Mouse (Mus musculus): ENCODE data around the gene Nudt5. TPM values are rescaled to one million over a fixed set of nuclear protein-coding genes. Genes with fewer than 3 reads are reported as not detected.
A peak's percentile ranks its signal among the peaks of the same experiment; 100 is the strongest.

Nudt5 gene
- polyA plus RNA-seq, 1 experiment from 2014 or later: 59.8 TPM

DNA sequence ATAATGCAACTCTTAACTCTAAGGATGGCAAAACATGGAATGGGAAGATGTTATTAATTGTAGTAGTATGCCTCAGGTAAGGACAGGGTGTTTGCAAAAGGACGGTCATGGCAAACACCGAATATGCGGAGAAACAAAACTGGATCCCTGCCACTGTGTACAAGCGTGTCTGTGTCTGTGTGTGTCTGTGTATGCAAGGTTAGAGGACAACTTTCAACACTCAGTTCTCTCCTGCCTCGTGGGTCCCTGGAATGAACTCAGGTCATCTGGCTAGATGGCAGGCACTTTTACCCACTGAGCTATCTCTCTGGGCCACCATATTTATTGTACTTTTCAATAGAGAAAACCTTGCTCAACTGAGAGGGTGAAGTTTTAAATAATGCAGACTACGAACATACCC is 22.4 kb upstream of the Nudt5 start:
- Histone ChIP-seq H3K4me3 (no peak overlapping the region), H3K9me3 (no peaks in the 10 kb centered on the region), H3K36me3 (peaks cover 76% of the 10 kb centered on the region), H3K27ac (replicated peaks) (no peak overlapping the region), H3K4me2 (no peak overlapping the region), H3K27me3 (replicated peaks) (no peaks in the 10 kb centered on the region), H3K9ac (no peak overlapping the region), H3K4me1 (no peaks in the 10 kb centered on the region)
- WGBS: 92% methylated on average over 6 of the region's 6 CpGs
- no peak for ATAC-seq (ENCODE audit: extremely low read depth, insufficient number of reproducible peaks, low FRiP score, low TSS enrichment)

DNA sequence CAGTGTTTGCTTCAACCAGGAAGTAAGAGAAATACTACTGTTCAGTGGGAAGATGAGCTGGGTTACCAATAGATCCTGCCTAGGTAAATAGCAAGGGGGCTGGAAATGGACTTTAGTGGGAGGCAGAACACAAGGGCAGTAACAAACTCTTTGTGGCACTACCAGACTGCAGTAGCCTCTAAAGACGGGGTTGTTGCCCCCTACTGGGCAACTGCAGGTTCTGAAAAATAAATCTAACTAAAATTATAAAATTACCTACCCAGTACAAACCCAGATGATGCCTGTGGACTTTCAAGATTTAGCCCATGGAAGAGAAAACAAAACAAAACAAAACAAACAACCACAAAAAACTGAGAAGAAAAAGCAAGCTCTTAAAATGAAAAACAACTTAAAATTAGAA is 20.6 kb upstream of the Nudt5 start:
- no peak overlapping the region for H3K27ac ChIP-seq (replicated peaks)
- 22% methylated on average over 1 of the region's 1 CpGs for WGBS
- no peaks in the 10 kb centered on the region for H3K9me3 ChIP-seq
- H3K4me1 ChIP-seq: no peaks in the 10 kb centered on the region
- ATAC-seq (ENCODE audit: extremely low read depth, insufficient number of reproducible peaks, low FRiP score, low TSS enrichment): no peak
- no peak overlapping the region for H3K4me3 ChIP-seq
- H3K9ac ChIP-seq: no peak overlapping the region
- H3K27me3 ChIP-seq (replicated peaks): no peaks in the 10 kb centered on the region
- H3K4me2 ChIP-seq: no peak overlapping the region
- H3K36me3 ChIP-seq: peaks cover 68% of the 10 kb centered on the region

DNA sequence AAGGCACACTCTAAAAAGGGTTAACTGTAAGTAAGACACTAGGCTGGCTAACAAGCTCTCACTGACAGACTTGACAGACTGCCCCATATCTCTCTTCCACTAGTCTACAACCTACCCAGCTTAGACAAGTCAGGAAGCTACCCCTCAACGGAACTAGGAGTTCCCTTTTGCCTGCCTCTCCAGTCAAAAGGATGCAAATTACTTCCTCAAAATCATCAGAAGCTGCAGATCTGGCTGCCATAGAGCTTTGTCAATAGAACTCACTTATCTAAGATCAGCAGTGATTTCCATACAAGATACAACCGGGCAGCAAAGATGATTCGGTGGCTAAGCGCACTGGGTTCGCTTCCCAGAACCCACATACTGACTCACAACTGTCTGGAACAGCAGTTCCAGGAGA is 20.1 kb upstream of the Nudt5 start:
- no peak overlapping the region for H3K4me2 ChIP-seq
- no peak overlapping the region for H3K4me3 ChIP-seq
- no peaks in the 10 kb centered on the region for H3K4me1 ChIP-seq
- H3K9me3 ChIP-seq: no peaks in the 10 kb centered on the region
- no peak overlapping the region for H3K9ac ChIP-seq
- no peak for ATAC-seq (ENCODE audit: extremely low read depth, insufficient number of reproducible peaks, low FRiP score, low TSS enrichment)
- H3K36me3 ChIP-seq: peaks cover 63% of the 10 kb centered on the region
- WGBS: 74% methylated on average over 5 of the region's 5 CpGs
- no peak overlapping the region for H3K27ac ChIP-seq (replicated peaks)
- H3K27me3 ChIP-seq (replicated peaks): no peaks in the 10 kb centered on the region

DNA sequence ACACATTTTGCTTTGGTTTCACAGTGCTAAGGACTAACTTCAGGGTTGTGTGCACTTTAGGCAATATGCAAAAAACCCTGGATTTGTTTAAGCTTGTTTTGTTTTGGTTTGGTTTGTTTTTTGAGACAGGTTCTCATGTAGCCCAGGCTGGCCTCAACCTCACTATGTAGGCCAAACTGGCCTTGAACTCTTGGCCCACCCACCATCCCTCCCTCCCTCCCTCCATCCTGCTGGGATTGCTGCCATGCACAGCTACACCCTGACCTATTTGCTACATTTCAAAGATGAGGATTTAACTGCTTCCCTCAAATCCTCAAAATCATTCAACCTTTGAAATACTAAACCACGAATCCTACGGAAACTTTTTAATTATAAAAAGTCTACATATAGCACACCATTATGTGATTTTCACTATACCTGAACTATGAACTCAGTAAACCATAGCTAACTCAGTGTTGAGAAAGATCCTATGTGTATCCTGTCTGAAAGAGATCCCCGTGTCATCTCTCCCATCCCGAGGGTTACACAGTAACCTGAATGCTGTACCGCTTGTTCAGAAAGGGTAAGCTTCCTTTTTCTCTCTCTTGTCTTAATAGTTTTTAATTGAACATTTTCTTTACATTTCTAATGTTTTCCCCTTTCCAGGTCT is 19.4 kb upstream of the Nudt5 start:
- Histone ChIP-seq H3K36me3 (peaks cover 62% of the 10 kb centered on the region), H3K27ac (replicated peaks) (no peak overlapping the region), H3K4me3 (no peak overlapping the region), H3K27me3 (replicated peaks) (no peaks in the 10 kb centered on the region), H3K4me2 (no peak overlapping the region), H3K9me3 (no peaks in the 10 kb centered on the region), H3K4me1 (no peaks in the 10 kb centered on the region), H3K9ac (no peak overlapping the region)
- 91% methylated on average over 5 of the region's 5 CpGs for WGBS
- ATAC-seq (ENCODE audit: extremely low read depth, insufficient number of reproducible peaks, low FRiP score, low TSS enrichment): no peak

DNA sequence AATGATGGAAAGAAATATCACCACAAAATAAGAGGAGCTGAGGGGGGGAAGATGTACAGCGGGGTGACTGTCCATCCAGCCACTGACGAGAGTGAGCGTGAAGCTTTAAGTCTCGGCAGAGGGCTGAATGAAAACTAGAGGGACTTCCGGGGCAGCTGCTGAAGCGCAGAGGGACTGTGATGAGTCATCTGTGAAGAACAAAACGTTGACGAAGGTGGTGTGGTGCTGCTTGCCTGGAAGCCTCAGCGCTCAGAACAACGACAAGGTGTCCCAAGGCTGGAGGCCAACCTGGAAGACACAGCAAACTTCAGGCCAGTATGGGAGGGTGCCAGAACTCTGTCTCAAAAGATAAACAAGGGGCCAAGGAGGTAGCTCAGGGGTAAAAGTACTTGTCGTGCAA is 4.0 kb upstream of the Nudt5 start:
- H3K36me3 ChIP-seq: peaks cover 59% of the 10 kb centered on the region
- no peak overlapping the region for H3K27ac ChIP-seq (replicated peaks)
- no peak for ATAC-seq (ENCODE audit: extremely low read depth, insufficient number of reproducible peaks, low FRiP score, low TSS enrichment)
- no peaks in the 10 kb centered on the region for H3K9me3 ChIP-seq
- H3K4me2 ChIP-seq: no peak overlapping the region
- 94% methylated on average over 11 of the region's 11 CpGs for WGBS
- H3K9ac ChIP-seq: no peak overlapping the region
- H3K4me3 ChIP-seq: no peak overlapping the region
- no peaks in the 10 kb centered on the region for H3K27me3 ChIP-seq (replicated peaks)
- peaks cover 5% of the 10 kb centered on the region for H3K4me1 ChIP-seq

DNA sequence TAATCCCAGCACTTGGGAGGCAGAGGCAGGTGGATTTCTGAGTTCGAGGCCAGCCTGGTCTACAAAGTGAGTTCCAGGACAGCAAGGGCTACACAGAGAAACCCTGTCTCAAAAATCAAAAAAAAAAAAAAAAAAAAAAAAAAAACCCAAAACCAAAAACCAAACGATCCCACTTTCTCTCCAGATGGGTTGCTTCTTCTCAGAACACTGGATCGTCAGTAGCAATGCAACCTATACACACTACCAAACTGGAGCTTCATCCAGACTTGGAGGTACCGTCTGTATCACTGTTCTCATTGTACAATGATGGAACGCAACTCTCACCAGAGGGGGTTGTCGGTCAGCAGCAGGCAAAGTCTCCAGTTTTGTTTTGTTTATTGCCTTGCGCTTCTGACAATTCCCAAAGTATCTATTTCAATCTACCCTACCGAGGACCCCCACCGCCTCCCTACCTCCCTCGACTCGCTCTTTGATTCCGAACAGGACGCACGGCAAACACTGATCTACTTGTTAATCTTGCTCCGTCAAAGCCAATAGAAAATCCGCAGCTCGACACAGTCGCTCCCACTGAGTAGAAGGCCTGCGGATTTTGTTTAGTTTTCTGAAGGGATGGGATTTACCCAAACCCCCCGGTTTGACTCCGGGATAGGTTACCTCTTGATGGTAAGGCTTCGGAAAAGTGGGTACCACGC is 492 bp upstream of the Nudt5 start:
- H3K4me2 ChIP-seq: peak overlapping the region; percentile 78
- H3K4me3 ChIP-seq: peak overlapping the region; percentile 89
- peak overlapping the region; percentile 93 for H3K9ac ChIP-seq
- peaks cover 17% of the 10 kb centered on the region for H3K4me1 ChIP-seq
- no peaks in the 10 kb centered on the region for H3K9me3 ChIP-seq
- peak overlapping the region; percentile 89 for H3K27ac ChIP-seq (replicated peaks)
- no peaks in the 10 kb centered on the region for H3K27me3 ChIP-seq (replicated peaks)
- H3K36me3 ChIP-seq: peaks cover 39% of the 10 kb centered on the region
- no peak for ATAC-seq (ENCODE audit: extremely low read depth, insufficient number of reproducible peaks, low FRiP score, low TSS enrichment)
- 4% methylated on average over 23 of the region's 23 CpGs for WGBS

DNA sequence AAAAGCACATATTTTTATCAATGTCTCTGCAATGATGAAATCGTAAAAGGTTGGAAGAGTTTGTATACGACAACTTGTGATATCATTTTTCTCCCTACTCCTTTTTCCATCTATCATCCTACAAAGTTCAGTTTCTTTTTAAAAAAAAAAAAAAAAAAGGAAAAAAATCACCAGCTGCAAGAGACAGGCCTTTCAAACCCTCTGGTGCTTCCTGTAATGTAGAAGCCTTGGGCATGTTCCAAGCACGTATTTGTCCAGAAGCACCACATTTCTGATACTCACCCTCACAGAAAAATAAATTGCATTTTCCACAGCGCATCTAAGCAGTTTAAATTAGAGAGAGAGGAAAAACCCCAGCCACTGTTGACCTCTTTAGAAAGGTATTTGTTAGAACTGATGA is 1.0 kb downstream of the Nudt5 start:
- no peak for ATAC-seq (ENCODE audit: extremely low read depth, insufficient number of reproducible peaks, low FRiP score, low TSS enrichment)
- Histone ChIP-seq H3K4me2 (peak overlapping the region; percentile 78), H3K36me3 (peaks cover 32% of the 10 kb centered on the region), H3K9me3 (no peaks in the 10 kb centered on the region), H3K27ac (replicated peaks) (no peak overlapping the region), H3K9ac (peak overlapping the region; percentile 93), H3K4me3 (peak overlapping the region; percentile 89), H3K4me1 (peaks cover 17% of the 10 kb centered on the region), H3K27me3 (replicated peaks) (no peaks in the 10 kb centered on the region)
- 22% methylated on average over 4 of the region's 4 CpGs for WGBS

DNA sequence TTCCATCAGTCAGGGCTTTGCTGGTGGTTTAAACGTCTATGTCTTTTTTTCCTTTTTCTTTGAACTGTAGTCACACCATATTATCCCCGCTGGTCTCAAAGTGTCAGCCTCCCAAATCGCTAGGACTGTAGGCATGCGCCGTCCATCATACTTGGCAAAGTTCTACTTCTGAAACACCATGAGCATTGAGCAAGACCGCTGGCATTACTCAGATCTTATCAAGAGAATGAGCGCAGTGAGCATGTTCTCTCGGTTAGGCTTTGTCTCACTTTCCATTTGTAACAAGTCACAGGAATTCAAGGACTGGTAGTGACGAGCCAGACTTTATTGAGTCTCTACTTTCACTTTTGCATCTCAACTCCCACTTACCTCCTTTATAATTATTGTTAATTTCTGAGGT is 6.3 kb downstream of the Nudt5 start:
- H3K4me1 ChIP-seq: peaks cover 9% of the 10 kb centered on the region
- no peaks in the 10 kb centered on the region for H3K9me3 ChIP-seq
- H3K4me3 ChIP-seq: no peak overlapping the region
- WGBS: 84% methylated on average over 9 of the region's 9 CpGs
- no peak for ATAC-seq (ENCODE audit: extremely low read depth, insufficient number of reproducible peaks, low FRiP score, low TSS enrichment)
- no peak overlapping the region for H3K9ac ChIP-seq
- H3K27ac ChIP-seq (replicated peaks): no peak overlapping the region
- H3K4me2 ChIP-seq: no peak overlapping the region
- peaks cover 42% of the 10 kb centered on the region for H3K36me3 ChIP-seq
- no peaks in the 10 kb centered on the region for H3K27me3 ChIP-seq (replicated peaks)

DNA sequence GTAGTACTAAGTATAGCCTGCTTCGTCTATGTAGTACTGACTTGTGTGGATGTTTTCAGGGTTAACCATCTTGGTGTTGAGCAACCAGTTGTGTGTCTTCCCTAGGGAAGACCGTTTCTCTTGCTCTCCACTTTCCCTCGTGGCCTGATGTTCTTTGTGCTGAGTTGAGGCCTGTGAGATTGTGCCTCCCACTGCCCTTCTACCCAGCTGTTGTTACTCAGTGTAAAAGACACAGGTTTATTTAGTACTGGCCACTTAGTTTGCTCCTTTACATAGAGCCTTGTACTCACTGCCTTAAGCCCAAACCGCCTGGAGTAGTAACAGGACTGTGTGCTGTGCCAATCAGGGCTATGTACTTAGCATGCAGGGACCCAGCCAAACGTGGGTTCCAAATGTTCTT is 7.0 kb downstream of the Nudt5 start:
- Histone ChIP-seq H3K27ac (replicated peaks) (no peak overlapping the region), H3K9me3 (no peaks in the 10 kb centered on the region), H3K9ac (no peak overlapping the region), H3K4me2 (no peak overlapping the region), H3K4me3 (no peak overlapping the region), H3K36me3 (peaks cover 46% of the 10 kb centered on the region), H3K4me1 (peaks cover 2% of the 10 kb centered on the region; the same call in 1 of the 2 replicates), H3K27me3 (replicated peaks) (no peaks in the 10 kb centered on the region)
- no peak for ATAC-seq (ENCODE audit: extremely low read depth, insufficient number of reproducible peaks, low FRiP score, low TSS enrichment)
- 71% methylated on average over 5 of the region's 5 CpGs for WGBS

DNA sequence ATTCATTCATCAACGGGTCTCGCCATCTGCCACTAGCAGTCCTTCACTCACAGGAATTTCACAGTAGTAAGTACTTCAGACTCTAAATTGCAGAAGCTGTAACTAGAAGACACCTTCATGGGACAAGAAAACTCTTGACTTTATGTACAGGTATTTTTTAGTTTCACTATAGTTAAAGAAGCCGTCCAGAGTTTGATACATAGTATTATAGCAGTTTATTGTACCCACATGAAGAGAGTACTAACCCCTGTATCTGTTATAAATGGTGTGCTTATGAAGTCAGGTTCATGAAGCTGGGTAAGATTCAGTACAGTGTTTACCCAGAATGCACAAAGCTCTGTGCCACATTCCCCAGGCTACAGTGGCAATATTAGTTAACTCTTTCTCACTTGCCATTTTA is 18.0 kb downstream of the Nudt5 start, which contains the start of gene Gm13199:
Gene Gm13199 (minus strand): TSS at position 101 of the 400 bp plus-strand sequence.
- ATAC-seq (ENCODE audit: extremely low read depth, insufficient number of reproducible peaks, low FRiP score, low TSS enrichment): no peak
- H3K27ac ChIP-seq (replicated peaks): no peak within 1 kb of the TSS
- 83% methylated on average over 3 of the region's 3 CpGs for WGBS
- H3K36me3 ChIP-seq: peaks cover 89% of the 10 kb centered on the region
- no peaks in the 10 kb centered on the region for H3K4me1 ChIP-seq
- no peaks in the 10 kb centered on the region for H3K27me3 ChIP-seq (replicated peaks)
- no peak within 1 kb of the TSS for H3K4me2 ChIP-seq
- H3K9me3 ChIP-seq: no peaks in the 10 kb centered on the region
- no peak within 1 kb of the TSS for H3K9ac ChIP-seq
- H3K4me3 ChIP-seq: no peak within 1 kb of the TSS

DNA sequence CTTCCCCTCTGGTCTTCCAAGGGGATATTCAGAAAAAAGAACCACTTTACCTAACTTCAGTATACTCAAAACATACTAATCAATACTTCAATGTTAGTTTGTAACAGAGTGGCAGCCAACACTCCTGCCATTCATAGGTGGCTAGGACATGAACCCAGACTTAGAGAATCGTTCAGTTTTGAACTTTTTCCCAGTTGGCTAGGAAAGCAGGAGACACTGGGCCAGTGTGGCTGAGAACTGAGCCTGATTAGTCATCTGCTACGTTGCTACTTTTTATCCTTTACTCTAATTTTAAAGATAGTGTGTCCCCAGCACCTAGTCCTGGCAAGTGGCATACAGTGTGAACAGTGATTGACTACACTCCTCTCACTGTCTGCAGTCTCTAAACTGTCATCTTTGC is 22.9 kb downstream of the Nudt5 start:
- ATAC-seq (ENCODE audit: extremely low read depth, insufficient number of reproducible peaks, low FRiP score, low TSS enrichment): no peak
- no peaks in the 10 kb centered on the region for H3K9me3 ChIP-seq
- H3K27me3 ChIP-seq (replicated peaks): no peaks in the 10 kb centered on the region
- H3K4me1 ChIP-seq: no peaks in the 10 kb centered on the region
- H3K9ac ChIP-seq: no peak overlapping the region
- no peak overlapping the region for H3K27ac ChIP-seq (replicated peaks)
- no peak overlapping the region for H3K4me2 ChIP-seq
- no peak overlapping the region for H3K4me3 ChIP-seq
- H3K36me3 ChIP-seq: peaks cover 88% of the 10 kb centered on the region
- 74% methylated on average over 2 of the region's 2 CpGs for WGBS

DNA sequence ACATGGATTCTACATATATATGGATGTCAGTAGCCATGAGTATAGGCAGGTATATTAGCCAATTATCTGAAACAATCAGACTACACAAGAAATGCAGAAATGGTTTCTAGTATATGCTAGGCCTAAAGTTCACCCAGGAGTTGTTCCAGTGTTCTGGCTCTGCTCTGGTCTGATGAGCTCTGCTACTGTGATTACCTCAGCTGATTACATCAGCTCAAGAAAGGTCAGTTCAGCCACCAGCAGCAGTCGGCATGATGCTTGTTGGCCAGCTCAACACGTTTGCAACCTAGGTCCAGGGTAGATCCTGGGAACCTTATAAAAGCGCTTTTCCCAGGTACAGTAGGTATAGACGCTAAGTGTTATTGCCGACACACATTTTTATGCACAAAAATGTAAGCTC is 24.9 kb downstream of the Nudt5 start:
- no peak overlapping the region for H3K4me2 ChIP-seq
- H3K4me1 ChIP-seq: no peaks in the 10 kb centered on the region
- H3K27me3 ChIP-seq (replicated peaks): no peaks in the 10 kb centered on the region
- no peak overlapping the region for H3K4me3 ChIP-seq
- 88% methylated on average over 5 of the region's 5 CpGs for WGBS
- H3K27ac ChIP-seq (replicated peaks): no peak overlapping the region
- H3K36me3 ChIP-seq: peaks cover 88% of the 10 kb centered on the region
- H3K9me3 ChIP-seq: no peaks in the 10 kb centered on the region
- ATAC-seq (ENCODE audit: extremely low read depth, insufficient number of reproducible peaks, low FRiP score, low TSS enrichment): no peak
- H3K9ac ChIP-seq: no peak overlapping the region
